Mouse (Mus musculus) forebrain, embryonic 16.5 days (tissue): Measurements from ENCODE around the gene H1foo. TPM values are rescaled to one million over a fixed set of nuclear protein-coding genes. Genes with fewer than 3 reads are reported as not detected.

ENCODE experiments used
- ATAC-seq: fragments of 200-750 bp; cut with Nextera tagmentation; 2 replicates; pipeline ENCODE4 v1.8.0; 2017; ENCODE audit warnings: mild to moderate bottlenecking, moderate library complexity
- H3K27ac ChIP-seq: fragments of 300-500 bp; sonication (generic); 2 replicates; pipeline ENCODE4 v1.5.1; 2014; ENCODE audit warnings: low read length, control low read depth
- H3K27me3 ChIP-seq: fragments of 300-500 bp; sonication (generic); replicated peaks from 2 replicates; pipeline ENCODE4 v1.6.1; 2014; ENCODE audit warnings: low read length; ENCODE audit not compliant: control insufficient read depth, insufficient read depth
- H3K36me3 ChIP-seq: fragments of 300-500 bp; sonication (generic); 2 replicates; pipeline ENCODE4 v1.6.1; 2014; ENCODE audit not compliant: control insufficient read depth, insufficient read depth
- H3K4me1 ChIP-seq: fragments of 300-500 bp; sonication (generic); replicated peaks from 2 replicates; pipeline ENCODE4 v1.6.1; 2014; ENCODE audit warnings: low read length; ENCODE audit not compliant: control insufficient read depth, insufficient read depth
- H3K4me2 ChIP-seq: fragments of 300-500 bp; sonication (generic); 2 replicates; pipeline ENCODE4 v1.6.1; 2014; ENCODE audit warnings: mild to moderate bottlenecking, low read length, control low read depth
- H3K4me3 ChIP-seq: fragments of 300-500 bp; sonication (generic); replicated peaks from 2 replicates; pipeline ENCODE4 v1.5.1; 2014; ENCODE audit warnings: mild to moderate bottlenecking, low read length, control low read depth
- H3K9ac ChIP-seq: fragments of 300-500 bp; sonication (generic); replicated peaks from 2 replicates; pipeline ENCODE4 v1.6.1; 2014; ENCODE audit warnings: low read depth, low read length, control low read depth
- H3K9me3 ChIP-seq: fragments of 300-500 bp; sonication (generic); 2 replicates; pipeline ENCODE4 v1.6.1; 2016; ENCODE audit warnings: low read length; ENCODE audit not compliant: control insufficient read depth
- WGBS: fragments of 180-500 bp; shearing (Covaris S2); extraction: QIAGEN DNeasy Blood & Tissue Kit; methylation state at CpG from one replicate; pipeline ENCODE4 v1.1.7; 2014; 5-methylcytosine and 5-hydroxymethylcytosine counted together
- polyA plus RNA-seq: library from polyadenylated mRNA; unstranded; fragments of >200 nt; fragmentation: Nextera tagmentation; extraction: Ambion mirVana; gene quantifications from 2 replicates; pipeline ENCODE4 v1.2.1, GENCODE M21; 2015

The H1foo gene
- polyA plus RNA-seq, 1 experiment from 2014 or later = not detected

DNA sequence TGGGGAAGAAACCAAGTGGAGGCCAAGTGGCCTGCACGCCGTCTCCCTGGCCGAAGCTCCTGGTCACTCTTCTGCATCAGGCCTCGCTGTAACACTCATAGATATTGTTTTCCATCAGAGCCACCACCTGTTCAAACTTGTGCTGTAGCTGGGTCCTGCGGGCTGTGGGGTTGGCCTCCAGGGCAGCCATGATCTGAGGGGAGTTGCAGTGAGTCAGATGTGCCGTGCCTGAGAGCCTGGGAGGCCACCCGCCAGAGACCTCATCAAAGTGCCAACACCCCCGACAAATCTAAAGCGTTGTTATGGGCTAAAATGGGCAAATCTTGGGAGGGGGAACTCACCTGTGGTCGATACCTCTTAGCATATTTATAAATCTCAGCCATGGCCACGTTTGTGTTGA, 10.9 kb downstream of the H1foo start:
- peaks cover 42% of the 10 kb centered on the region for H3K4me1 ChIP-seq
- no peak overlapping the region for H3K27ac ChIP-seq
- no peaks in the 10 kb centered on the region for H3K36me3 ChIP-seq
- H3K9me3 ChIP-seq = no peaks in the 10 kb centered on the region
- H3K4me2 ChIP-seq = no peak overlapping the region
- H3K27me3 ChIP-seq = no peaks in the 10 kb centered on the region
- no peak for ATAC-seq
- no peak overlapping the region for H3K9ac ChIP-seq
- 87% methylated on average over 11 of the region's 11 CpGs for WGBS
- H3K4me3 ChIP-seq = no peak overlapping the region

DNA sequence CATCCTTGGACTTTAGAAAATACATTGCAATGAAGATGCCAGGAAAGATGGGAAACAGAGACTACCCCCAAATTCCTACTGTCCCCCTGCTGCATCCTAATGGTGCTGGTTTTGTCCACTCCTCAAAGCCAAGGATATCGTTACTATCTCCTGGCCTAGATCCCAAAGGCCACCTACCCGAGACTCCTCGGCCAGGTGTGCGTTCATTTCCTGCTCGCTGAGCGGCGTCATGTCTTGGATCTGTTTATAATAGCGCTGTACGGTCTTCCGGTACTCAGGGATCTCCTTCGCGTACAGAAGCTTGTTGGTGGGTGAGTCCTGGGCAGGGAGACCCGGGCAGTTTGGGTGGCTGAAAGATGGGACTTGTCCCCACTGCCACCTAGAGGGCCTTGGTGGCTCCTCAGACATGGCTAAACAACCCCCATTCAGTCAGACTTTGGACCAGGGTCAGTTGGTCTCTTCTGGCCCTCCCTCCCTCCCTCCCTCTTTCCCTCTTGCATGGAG, 11.7 kb downstream of the H1foo start:
- peaks cover 42% of the 10 kb centered on the region for H3K4me1 ChIP-seq
- 76% methylated on average over 13 of the region's 13 CpGs for WGBS
- H3K27ac ChIP-seq = peak overlapping the region; percentile 31
- H3K9ac ChIP-seq = no peak overlapping the region
- H3K4me2 ChIP-seq = no peak overlapping the region
- H3K27me3 ChIP-seq = no peaks in the 10 kb centered on the region
- ATAC-seq = 0 out of 2 replicates have a peak, but pooled peaks have one; percentile 19
- no peaks in the 10 kb centered on the region for H3K9me3 ChIP-seq
- no peaks in the 10 kb centered on the region for H3K36me3 ChIP-seq
- H3K4me3 ChIP-seq = no peak overlapping the region

DNA sequence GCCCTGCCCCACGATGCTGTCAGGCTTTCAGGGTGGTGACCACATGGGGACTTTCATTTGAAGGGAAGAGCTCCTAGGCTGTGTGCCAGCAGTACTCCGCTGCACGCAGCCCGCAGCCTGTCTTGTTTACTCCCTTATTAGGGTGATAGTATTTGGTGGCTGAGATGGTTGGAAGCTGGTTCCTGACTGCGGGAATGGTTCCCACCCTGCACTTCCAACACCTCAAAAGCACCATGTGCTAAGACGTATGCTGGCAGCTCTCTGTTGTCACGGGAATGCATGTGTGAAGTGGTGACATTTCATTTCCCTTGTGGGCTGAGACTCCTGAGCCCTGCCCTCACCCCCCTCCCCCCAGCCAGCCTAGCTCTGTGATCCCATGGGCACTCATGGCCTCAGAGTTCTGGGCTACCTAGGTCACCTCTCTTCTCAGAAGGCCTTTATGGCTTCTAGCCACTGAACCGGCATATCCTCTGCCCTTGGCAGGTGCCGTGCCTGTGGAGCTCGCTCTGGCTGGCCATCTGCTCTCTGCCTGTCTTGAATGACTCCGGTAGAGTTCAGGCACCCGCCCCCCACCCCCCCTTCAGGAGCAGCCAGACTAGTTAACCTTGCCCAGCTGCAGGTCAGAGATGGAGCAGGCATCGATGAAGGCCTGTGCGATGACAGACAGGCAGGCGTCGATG, 12.3 kb downstream of the H1foo start:
- H3K4me3 ChIP-seq = no peak overlapping the region
- H3K4me2 ChIP-seq = no peak overlapping the region; the same call in none of the 2 replicates
- WGBS = 27% methylated on average over 16 of the region's 16 CpGs
- H3K4me1 ChIP-seq = peaks cover 42% of the 10 kb centered on the region
- no peaks in the 10 kb centered on the region for H3K27me3 ChIP-seq
- H3K36me3 ChIP-seq = no peaks in the 10 kb centered on the region
- no peaks in the 10 kb centered on the region for H3K9me3 ChIP-seq
- ATAC-seq = peak; percentile 75
- no peak overlapping the region for H3K9ac ChIP-seq
- peak overlapping the region; percentile 31 for H3K27ac ChIP-seq

DNA sequence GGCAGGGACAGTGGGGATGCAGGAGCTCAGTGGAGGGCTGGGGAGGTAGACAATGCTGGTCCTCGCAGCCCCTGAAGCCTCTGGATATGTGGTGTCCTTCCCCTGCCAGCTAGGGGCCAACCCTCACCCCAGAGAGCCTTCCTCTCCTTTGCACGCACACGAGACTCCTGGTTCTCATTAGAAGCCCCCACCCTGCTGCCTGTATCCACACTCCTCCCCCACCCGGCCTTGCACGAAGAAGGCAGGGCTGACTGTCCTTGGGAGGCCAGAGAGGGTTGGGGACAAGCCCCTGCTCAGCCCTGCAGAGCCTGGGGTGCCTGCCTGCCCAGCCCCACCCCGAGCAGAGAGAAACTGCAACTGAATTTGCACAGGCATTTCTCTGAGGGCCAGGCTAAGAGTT, 12.9 kb downstream of the H1foo start:
- no peak overlapping the region for H3K4me3 ChIP-seq
- 47% methylated on average over 4 of the region's 6 CpGs for WGBS
- peaks cover 42% of the 10 kb centered on the region for H3K4me1 ChIP-seq
- no peak for ATAC-seq
- H3K9ac ChIP-seq = no peak overlapping the region; the same call in 1 of the 2 replicates
- H3K27ac ChIP-seq = no peak overlapping the region
- H3K36me3 ChIP-seq = no peaks in the 10 kb centered on the region
- H3K9me3 ChIP-seq = no peaks in the 10 kb centered on the region
- no peaks in the 10 kb centered on the region for H3K27me3 ChIP-seq
- H3K4me2 ChIP-seq = no peak overlapping the region

DNA sequence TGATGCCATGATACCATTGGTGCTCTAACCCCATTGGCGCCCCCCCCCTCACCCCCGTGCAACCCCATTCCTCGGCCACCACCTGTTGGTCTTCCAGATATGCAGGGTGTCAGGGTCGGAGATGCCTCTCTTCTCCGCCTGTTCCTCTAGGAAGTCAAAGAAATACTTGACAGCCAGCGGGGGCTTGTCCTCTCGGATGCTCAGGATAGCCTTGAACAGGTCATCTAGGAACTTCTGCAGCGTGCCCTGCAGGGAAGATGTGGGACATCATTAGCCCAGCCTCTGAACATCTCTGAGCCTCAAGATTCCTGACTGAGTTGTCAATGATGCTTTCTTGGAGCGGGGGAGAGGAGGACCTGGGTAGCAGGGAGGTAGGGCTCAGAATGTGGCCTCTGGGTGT, 13.7 kb downstream of the H1foo start:
- Histone ChIP-seq H3K4me3 (no peak overlapping the region), H3K36me3 (no peaks in the 10 kb centered on the region), H3K9me3 (no peaks in the 10 kb centered on the region), H3K9ac (no peak overlapping the region), H3K27me3 (no peaks in the 10 kb centered on the region), H3K4me1 (peaks cover 37% of the 10 kb centered on the region), H3K27ac (no peak overlapping the region), H3K4me2 (no peak overlapping the region)
- ATAC-seq = no peak
- WGBS = 94% methylated on average over 9 of the region's 9 CpGs

DNA sequence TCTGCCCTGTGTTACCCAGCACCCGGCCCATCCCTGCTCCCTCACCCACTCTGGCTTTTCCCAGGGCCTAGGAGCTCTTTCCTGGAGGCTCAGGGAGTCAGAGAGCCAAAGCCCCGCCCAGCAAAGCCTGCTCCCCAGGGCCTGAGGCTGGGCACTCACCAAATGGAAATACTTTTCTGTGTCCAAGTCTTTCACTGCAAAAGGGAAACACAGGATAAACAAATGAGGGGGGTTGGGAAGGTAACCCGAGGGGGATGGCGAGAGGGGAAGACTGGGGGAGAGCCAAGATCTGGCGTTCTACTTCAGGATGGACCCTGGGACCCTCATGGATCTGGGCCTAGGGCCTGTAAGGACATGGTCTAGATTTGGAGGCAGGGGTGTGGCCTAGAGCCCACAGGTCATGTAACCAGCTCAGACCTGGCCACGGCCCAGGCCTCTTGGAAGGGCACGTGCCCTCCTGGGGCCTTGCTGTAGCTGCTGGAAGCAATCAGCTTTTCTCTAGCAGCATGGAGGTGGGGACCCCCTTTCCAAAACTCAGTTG, 14.5 kb downstream of the H1foo start:
- no peaks in the 10 kb centered on the region for H3K36me3 ChIP-seq
- H3K4me2 ChIP-seq = no peak overlapping the region
- H3K27ac ChIP-seq = no peak overlapping the region
- peaks cover 32% of the 10 kb centered on the region for H3K4me1 ChIP-seq
- ATAC-seq = no peak
- no peaks in the 10 kb centered on the region for H3K27me3 ChIP-seq
- H3K9me3 ChIP-seq = no peaks in the 10 kb centered on the region
- no peak overlapping the region for H3K9ac ChIP-seq
- no peak overlapping the region for H3K4me3 ChIP-seq
- 73% methylated on average over 7 of the region's 7 CpGs for WGBS

DNA sequence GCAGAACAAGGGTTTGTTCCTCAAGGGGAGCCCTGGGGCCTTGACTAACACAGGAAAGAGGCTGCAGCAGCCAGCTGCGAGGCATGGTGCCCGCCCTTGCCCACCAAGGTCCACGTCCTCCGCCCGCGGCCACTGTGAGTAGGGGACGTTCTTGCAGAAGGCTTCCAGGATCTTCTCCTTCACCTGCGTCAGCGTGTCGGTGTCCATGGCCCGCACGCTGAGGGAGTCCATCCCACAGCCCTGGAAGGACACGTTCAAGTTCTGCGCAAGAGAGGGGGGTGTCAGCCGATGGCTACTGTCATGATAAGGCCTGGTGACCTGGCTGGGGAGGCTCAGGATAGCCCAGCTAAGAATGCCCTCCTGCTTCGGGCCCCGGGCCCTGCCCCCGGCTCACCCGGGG, 15.6 kb downstream of the H1foo start:
- Histone ChIP-seq H3K27me3 (no peaks in the 10 kb centered on the region), H3K9ac (no peak overlapping the region), H3K4me1 (peaks cover 24% of the 10 kb centered on the region), H3K9me3 (no peaks in the 10 kb centered on the region), H3K36me3 (no peaks in the 10 kb centered on the region), H3K4me3 (no peak overlapping the region), H3K27ac (no peak overlapping the region), H3K4me2 (no peak overlapping the region)
- 93% methylated on average over 19 of the region's 19 CpGs for WGBS
- no peak for ATAC-seq

DNA sequence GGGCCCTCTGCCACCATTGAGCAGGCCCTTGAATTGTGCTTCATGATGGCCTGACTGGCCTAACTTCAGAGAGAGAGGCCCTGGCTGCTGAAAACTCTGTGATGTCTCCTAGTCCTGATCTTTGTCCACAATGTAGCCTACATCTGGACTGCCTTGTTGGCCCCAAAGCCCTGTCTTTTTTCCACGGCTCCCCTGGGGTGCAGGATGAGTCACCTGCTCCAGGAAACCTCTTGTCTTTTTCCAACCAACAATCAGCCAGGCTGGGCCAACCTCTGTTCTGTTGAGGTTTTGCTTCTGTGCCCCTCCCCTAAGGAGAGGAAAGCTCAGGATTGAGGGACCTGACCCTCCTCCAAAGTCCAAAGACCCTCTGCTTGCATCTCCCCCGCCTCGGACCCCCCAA, 17.0 kb downstream of the H1foo start:
- Histone ChIP-seq H3K36me3 (no peaks in the 10 kb centered on the region), H3K4me1 (peaks cover 18% of the 10 kb centered on the region), H3K4me3 (no peak overlapping the region), H3K9me3 (no peaks in the 10 kb centered on the region), H3K27ac (no peak overlapping the region), H3K9ac (no peak overlapping the region), H3K27me3 (no peaks in the 10 kb centered on the region), H3K4me2 (no peak overlapping the region)
- no peak for ATAC-seq
- 80% methylated on average over 3 of the region's 3 CpGs for WGBS

DNA sequence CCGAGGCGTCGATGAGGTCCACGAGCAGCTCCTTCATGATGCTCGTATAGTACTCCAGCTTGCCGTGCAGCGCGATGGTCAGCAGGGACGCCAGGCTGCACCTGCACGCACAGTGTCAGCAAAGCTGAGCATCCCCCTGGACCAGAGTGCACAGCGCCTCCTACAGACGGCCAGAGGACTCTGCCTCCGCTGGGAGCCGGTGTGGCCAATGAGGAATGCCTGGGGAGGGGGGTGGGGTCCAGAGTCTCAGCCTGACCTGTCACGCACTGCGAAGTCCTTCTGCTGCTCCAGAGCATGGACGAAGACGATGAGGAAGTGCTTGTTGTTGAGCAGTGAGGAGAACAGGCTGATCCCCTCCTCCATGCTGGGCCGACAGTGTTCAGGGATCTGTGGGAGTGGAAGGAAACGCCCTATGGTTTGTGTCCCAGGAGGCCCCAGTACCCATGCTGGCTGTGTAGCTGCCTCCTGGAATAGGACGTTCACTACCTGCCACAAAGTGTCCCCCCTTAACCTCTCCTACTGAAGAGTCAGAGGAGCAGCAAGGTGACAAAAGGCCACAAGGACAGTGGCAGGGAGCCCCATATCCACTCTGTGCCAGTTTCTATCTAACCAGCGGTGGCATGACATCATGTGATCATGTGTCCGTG, 17.8 kb downstream of the H1foo start:
- Histone ChIP-seq H3K27me3 (no peaks in the 10 kb centered on the region), H3K4me2 (no peak overlapping the region), H3K9ac (no peak overlapping the region), H3K4me3 (no peak overlapping the region), H3K36me3 (no peaks in the 10 kb centered on the region), H3K4me1 (peaks cover 10% of the 10 kb centered on the region), H3K27ac (no peak overlapping the region), H3K9me3 (no peaks in the 10 kb centered on the region)
- no peak for ATAC-seq
- 38% methylated on average over 23 of the region's 23 CpGs for WGBS
